In the genomic region with DNA sequence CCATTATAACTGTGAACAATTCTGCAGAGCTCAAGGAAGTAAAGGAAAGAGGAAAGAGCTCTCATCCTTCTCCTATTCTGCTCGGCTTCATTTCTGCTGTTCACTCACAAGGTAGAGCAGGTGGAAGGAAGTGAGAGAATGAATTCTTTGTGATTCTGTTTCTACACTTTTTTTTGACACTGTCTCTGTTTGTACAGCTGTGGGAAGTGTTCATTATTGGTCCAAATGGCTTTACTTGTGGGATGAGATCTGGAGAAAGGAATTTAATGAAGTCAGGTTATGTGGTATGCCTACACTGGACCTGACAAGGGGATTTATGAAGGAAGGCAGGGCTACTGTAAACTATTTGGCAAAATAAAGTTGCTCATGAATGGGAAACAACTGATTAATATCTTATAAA, we compare ENCODE assay signal across 36 mouse cellular contexts. TPM values are rescaled to one million over a fixed set of nuclear protein-coding genes. Genes with fewer than 3 reads are reported as not detected.
DNase-seq lines count a peak whose midpoint lies in the region; ATAC-seq and TF ChIP-seq lines count a peak whose summit lies in the region.
"Had no signal": no experiment of that assay in that cellular context is flagged by ENCODE, and none has a peak within 500 bp of the region (broad histone marks: within the 10 kb centered on the region; RNA-seq: fewer than 3 reads in every experiment).

No protein-coding gene starts in this region.

- no peak for TF ChIP-seq POLR2A in myocyte (IDR thresholded peaks at IDR 0.05; ENCODE audit: insufficient read length, low read depth)

- intact Hi-C loops in heart, postnatal 36 days (cut with DNase I), result no loop called here

- no peak overlapping the region for H3K4me2 ChIP-seq in lung, embryonic 14.5 days
- H3K4me2 ChIP-seq in myocyte (ENCODE audit: low read depth), result peak overlapping the region; percentile 49
- H3K4me2 ChIP-seq: embryonic facial prominence, embryonic 13.5 days; forebrain, embryonic 13.5 days; heart, embryonic 13.5 days; hindbrain, embryonic 15.5 days had no signal

- CTCF ChIA-PET in Patski (lab: Charles Lee), result no interaction called here

- H3K79me2 ChIP-seq in C2C12 (ENCODE audit: control insufficient read depth, insufficient read depth), result no peaks in the 10 kb centered on the region
- H3K79me2 ChIP-seq in myocyte (ENCODE audit: control insufficient read depth, insufficient read depth), result no peaks in the 10 kb centered on the region

- 38% methylated on average over 1 of the region's 1 CpGs for WGBS in lung, embryonic 14.5 days

- peak; percentile 56; the same call in 1 of the 2 replicates for ATAC-seq in lung, embryonic 14.5 days (ENCODE audit: insufficient read depth)
- ATAC-seq in Patski, result peak; percentile 87
- ATAC-seq: activated CD4-positive, CD25-positive, alpha-beta regulatory T cell, adult 4 months; forebrain, embryonic 13.5 days; forebrain, embryonic 16.5 days had no signal

- no peak overlapping the region for H3ac ChIP-seq in C2C12 (ENCODE audit: control insufficient read depth, insufficient read length, low read depth)
- H3ac ChIP-seq in myocyte (ENCODE audit: control insufficient read depth, insufficient read length), result no peak overlapping the region

- no peaks in the 10 kb centered on the region for H3K79me3 ChIP-seq in C2C12 (ENCODE audit: low read depth)

- no peaks in the 10 kb centered on the region for H3K27me3 ChIP-seq in lung, embryonic 14.5 days (ENCODE audit: insufficient read depth, low read length)
- H3K27me3 ChIP-seq in C2C12 (ENCODE audit: control insufficient read depth, insufficient read depth, insufficient read length), result no peaks in the 10 kb centered on the region
- H3K27me3 ChIP-seq in Patski, result no peaks in the 10 kb centered on the region
- H3K27me3 ChIP-seq in myocyte (ENCODE audit: control insufficient read depth, insufficient read depth, insufficient read length), result no peaks in the 10 kb centered on the region
- H3K27me3 ChIP-seq: CH12.LX; embryonic facial prominence, embryonic 13.5 days; forebrain, embryonic 13.5 days; heart, embryonic 13.5 days; hindbrain, embryonic 15.5 days had no signal

- H3K36me3 ChIP-seq in lung, embryonic 14.5 days (ENCODE audit: insufficient read depth), result no peaks in the 10 kb centered on the region
- H3K36me3 ChIP-seq in C2C12 (ENCODE audit: control insufficient read depth, insufficient read depth), result no peaks in the 10 kb centered on the region
- no peaks in the 10 kb centered on the region for H3K36me3 ChIP-seq in myocyte (ENCODE audit: control insufficient read depth, insufficient read depth)
- H3K36me3 ChIP-seq: embryonic facial prominence, embryonic 10.5 days; embryonic facial prominence, embryonic 13.5 days; forebrain, embryonic 10.5 days; G1E; heart, embryonic 10.5 days; heart, embryonic 13.5 days; hindbrain, embryonic 15.5 days had no signal

- TF ChIP-seq CTCF in lung, embryonic 14.5 days (IDR thresholded peaks at IDR 0.05; ENCODE audit: low read depth), result no peak
- TF ChIP-seq CTCF in C2C12 (IDR thresholded peaks at IDR 0.05; ENCODE audit: control insufficient read depth, insufficient read depth, insufficient read length), result no peak
- TF ChIP-seq CTCF in Patski (IDR thresholded peaks at IDR 0.05), result no peak

- DNase-seq in lung, embryonic 14.5 days, result peak; percentile 6
- no peak for DNase-seq in lung, postnatal 25 days (ENCODE audit: low spot score)
- DNase-seq in Patski (ENCODE audit: low read depth, low spot score), result peak; percentile 38
- no peak for DNase-seq in left cerebral cortex, adult 8-10 months (ENCODE audit: low spot score in 2 of 2)
- DNase-seq in heart, postnatal 36 days, result no peak
- DNase-seq: adrenal gland, adult 8-10 months; adrenal gland, postnatal 25 days; cerebellum, adult 11-12 months; cerebellum, adult 8-10 months; cerebellum, postnatal 10 days; cerebellum, postnatal 36 days; embryo, embryonic 11 days; gastrocnemius, postnatal 10 days; gastrocnemius, postnatal 36 days; heart, adult 2 months; heart, postnatal 4 days had no signal

- in situ Hi-C loops in Patski (cut with MboI; ENCODE audit: low pct_unique_long_range_greater_than_20kb), result no loop called here

- H3K4me1 ChIP-seq in lung, embryonic 14.5 days (ENCODE audit: insufficient read depth), result no peaks in the 10 kb centered on the region
- H3K4me1 ChIP-seq: embryonic facial prominence, embryonic 10.5 days; embryonic facial prominence, embryonic 13.5 days; forebrain, embryonic 10.5 days; forebrain, embryonic 13.5 days; heart, embryonic 10.5 days; heart, embryonic 13.5 days; hindbrain, embryonic 15.5 days had no signal

- no peak overlapping the region for H3K9ac ChIP-seq in lung, embryonic 14.5 days
- H3K9ac ChIP-seq: embryonic facial prominence, embryonic 13.5 days; forebrain, embryonic 13.5 days; heart, embryonic 13.5 days; hindbrain, embryonic 15.5 days had no signal

- no peak overlapping the region for H3K27ac ChIP-seq in lung, embryonic 14.5 days (ENCODE audit: low read depth)
- H3K27ac ChIP-seq: embryonic facial prominence, embryonic 10.5 days; embryonic facial prominence, embryonic 13.5 days; forebrain, embryonic 10.5 days; forebrain, embryonic 13.5 days; heart, adult 2 months; heart, embryonic 10.5 days; heart, embryonic 13.5 days; hindbrain, embryonic 15.5 days had no signal

- no peak overlapping the region for H3K4me3 ChIP-seq in lung, embryonic 14.5 days (ENCODE audit: low read depth, low read length)
- H3K4me3 ChIP-seq in C2C12 (ENCODE audit: insufficient read depth, poor library complexity, severe bottlenecking) (no peak overlapping the region), myocyte (no peak overlapping the region)
- H3K4me3 ChIP-seq: embryonic facial prominence, embryonic 10.5 days; embryonic facial prominence, embryonic 13.5 days; erythroblast, embryonic 14.5 days; forebrain, embryonic 10.5 days; forebrain, embryonic 13.5 days; heart, adult 2 months; heart, embryonic 10.5 days; heart, embryonic 13.5 days; hindbrain, embryonic 15.5 days had no signal

- H3K9me3 ChIP-seq in lung, embryonic 14.5 days (ENCODE audit: low read depth, low read length), result no peaks in the 10 kb centered on the region
- H3K9me3 ChIP-seq: embryonic facial prominence, embryonic 10.5 days; embryonic facial prominence, embryonic 13.5 days; forebrain, embryonic 10.5 days; forebrain, embryonic 13.5 days; G1E; heart, embryonic 10.5 days; heart, embryonic 13.5 days; hindbrain, embryonic 15.5 days had no signal

- POLR2A ChIA-PET in Patski (lab: Charles Lee), result no interaction called here

TF ChIP-seq in C2C12, 6 proteins besides CTCF, POLR2A, EP300 and RAD21:
- no peak for TF ChIP-seq MAX (IDR thresholded peaks at IDR 0.05)
- TF ChIP-seq CEBPB (IDR thresholded peaks at IDR 0.05; ENCODE audit: low read depth), result no peak
- no peak for TF ChIP-seq FOSL1 (IDR thresholded peaks at IDR 0.05; ENCODE audit: insufficient read depth, low read length, poor library complexity, severe bottlenecking)
- peak; percentile 94 for TF ChIP-seq MYOD1 (IDR thresholded peaks at IDR 0.05; ENCODE audit: control insufficient read depth, insufficient read length, low read depth)
- no peak for TF ChIP-seq MYOG (IDR thresholded peaks at IDR 0.05; ENCODE audit: control insufficient read depth, extremely low read depth, insufficient read length)
- TF ChIP-seq USF1 (IDR thresholded peaks at IDR 0.05; ENCODE audit: low read depth), result no peak

TF ChIP-seq in myocyte, 11 proteins besides CTCF, POLR2A, EP300 and RAD21:
- TF ChIP-seq E2F4 (IDR thresholded peaks at IDR 0.05; ENCODE audit: insufficient read depth), result no peak
- TF ChIP-seq TCF12 (IDR thresholded peaks at IDR 0.05; ENCODE audit: insufficient read depth, poor library complexity, severe bottlenecking), result peak; percentile 76
- peak in 2 of 3 experiments; percentile 53 for TF ChIP-seq MYOD1 (IDR thresholded peaks at IDR 0.05; ENCODE audit: control insufficient read depth in 1 of 3, insufficient read length in 2 of 3, low read depth in 2 of 3)
TF ChIP-seq in myocyte: peak in this region for 2.

RNA-seq across cellular contexts. Expression of a gene that starts 23.9 kb away (rescaled TPM):
- not detected in 2 replicates for polyA plus RNA-seq in lung, embryonic 14.5 days (2014; fragmentation: Nextera tagmentation; extraction: Ambion mirVana)
- polyA plus RNA-seq in C2C12 (2012; fragmentation: generic; extraction: Trizol) (0.06 TPM), Patski (2021) (not detected), myocyte (2012; fragmentation: generic; extraction: Trizol) (0.41 TPM)
- total RNA-seq in left cerebral cortex, adult 8-10 months (2022), result not detected
- total RNA-seq in heart, postnatal 36 days (2021), result not detected
- total RNA-seq: adrenal gland, adult 8-10 months; adrenal gland, postnatal 25 days; gastrocnemius, adult 18-20 months; gastrocnemius, postnatal 10 days; gastrocnemius, postnatal 36 days; granulocyte monocyte progenitor cell, adult 5-6 weeks; heart, adult 2 months; heart, postnatal 4 days had no signal
- polyA plus RNA-seq: activated CD4-positive, CD25-positive, alpha-beta regulatory T cell, adult 4 months; brain, embryonic 14.5 days; cortical plate, adult 2 months; embryonic facial prominence, embryonic 10.5 days; embryonic facial prominence, embryonic 13.5 days; erythroblast, embryonic 14.5 days; forebrain, embryonic 10.5 days; forebrain, embryonic 13.5 days; forebrain, embryonic 16.5 days; G1E; heart, adult 2 months; hindbrain, embryonic 11.5 days; hindbrain, embryonic 15.5 days; intestine, embryonic 14.5 days had no signal

RNA-seq across cellular contexts. Expression of a gene that starts 52.7 kb away (rescaled TPM):
- polyA plus RNA-seq in lung, embryonic 14.5 days (2014; fragmentation: Nextera tagmentation; extraction: Ambion mirVana), result 0.26 and 0.72 TPM in 2 replicates
- 0.05 TPM for polyA plus RNA-seq in C2C12 (2012; fragmentation: generic; extraction: Trizol)
- not detected for polyA plus RNA-seq in Patski (2021)
- polyA plus RNA-seq in myocyte (2012; fragmentation: generic; extraction: Trizol), result not detected
- total RNA-seq in left cerebral cortex, adult 8-10 months (2022), result not detected
- total RNA-seq in heart, postnatal 36 days (2021), result not detected
- total RNA-seq: adrenal gland, postnatal 25 days; gastrocnemius, adult 18-20 months; gastrocnemius, postnatal 36 days; heart, adult 2 months had no signal
- polyA plus RNA-seq: brain, embryonic 14.5 days; cortical plate, adult 2 months; embryonic facial prominence, embryonic 10.5 days; embryonic facial prominence, embryonic 13.5 days; erythroblast, embryonic 14.5 days; forebrain, embryonic 10.5 days; forebrain, embryonic 13.5 days; forebrain, embryonic 16.5 days; heart, adult 2 months; hindbrain, embryonic 11.5 days; intestine, embryonic 14.5 days had no signal

Comparison
In these comparisons a context has a peak if more than half of its experiments do, and no peak if none do; other contexts are left out.
1. DNase-seq: peak in lung, embryonic 14.5 days (single experiment) and Patski (single experiment); none in lung, postnatal 25 days (single experiment), left cerebral cortex, adult 8-10 months (0 of 2) and heart, postnatal 36 days (0 of 2).